Mouse (Mus musculus) testis, adult 2 months (tissue): ENCODE data around the gene Foxf1. TPM values are rescaled to one million over a fixed set of nuclear protein-coding genes. Genes with fewer than 3 reads are reported as not detected.

Source experiments
- H3K27ac ChIP-seq: fragments of 200-500 bp; 2 replicates; pipeline ENCODE4 v1.5.1; 2012; ENCODE audit warnings: low read depth, low read length; ENCODE audit not compliant: control insufficient read depth, insufficient read depth
- H3K27me3 ChIP-seq: fragments of 200-500 bp; 2 replicates; pipeline ENCODE4 v1.6.1; 2012; ENCODE audit warnings: mild to moderate bottlenecking, low read length, moderate library complexity; ENCODE audit not compliant: control insufficient read depth, insufficient read depth
- H3K36me3 ChIP-seq: fragments of 200-500 bp; 2 replicates; pipeline ENCODE4 v1.6.1; 2012; ENCODE audit warnings: mild to moderate bottlenecking, low read length; ENCODE audit not compliant: control insufficient read depth, insufficient read depth
- H3K4me1 ChIP-seq: fragments of 200-500 bp; 2 replicates; pipeline ENCODE4 v1.6.1; 2012; ENCODE audit warnings: low read length; ENCODE audit not compliant: control insufficient read depth, insufficient read depth
- H3K4me3 ChIP-seq: fragments of 200-500 bp; 2 replicates; pipeline ENCODE4 v1.5.1; 2012; ENCODE audit warnings: low read depth, mild to moderate bottlenecking, low read length, moderate library complexity, mixed read lengths; ENCODE audit not compliant: control insufficient read depth
- CTCF ChIP-seq: fragments of 200-500 bp; IDR thresholded peaks from 2 replicates; pipeline ENCODE4 v1.5.1; 2012; ENCODE audit warnings: low read depth, mild to moderate bottlenecking, inconsistent platforms, low read length, moderate library complexity; ENCODE audit not compliant: control insufficient read depth, insufficient read depth, insufficient replicate concordance
- POLR2A ChIP-seq: fragments of 200-500 bp; IDR thresholded peaks from 2 replicates; pipeline ENCODE4 v1.6.1; 2012; ENCODE audit warnings: low read depth, mild to moderate bottlenecking, inconsistent platforms, low read length, moderate library complexity; ENCODE audit not compliant: control insufficient read depth
- polyA plus RNA-seq: library from polyadenylated mRNA; depleted of rRNA; stranded (reverse); fragments of >200 nt; gene quantifications from 2 replicates; pipeline ENCODE4 v1.2.3, GENCODE M21; 2012

The Foxf1 gene
- polyA plus RNA-seq, 1 experiment: 0.98 TPM

DNA sequence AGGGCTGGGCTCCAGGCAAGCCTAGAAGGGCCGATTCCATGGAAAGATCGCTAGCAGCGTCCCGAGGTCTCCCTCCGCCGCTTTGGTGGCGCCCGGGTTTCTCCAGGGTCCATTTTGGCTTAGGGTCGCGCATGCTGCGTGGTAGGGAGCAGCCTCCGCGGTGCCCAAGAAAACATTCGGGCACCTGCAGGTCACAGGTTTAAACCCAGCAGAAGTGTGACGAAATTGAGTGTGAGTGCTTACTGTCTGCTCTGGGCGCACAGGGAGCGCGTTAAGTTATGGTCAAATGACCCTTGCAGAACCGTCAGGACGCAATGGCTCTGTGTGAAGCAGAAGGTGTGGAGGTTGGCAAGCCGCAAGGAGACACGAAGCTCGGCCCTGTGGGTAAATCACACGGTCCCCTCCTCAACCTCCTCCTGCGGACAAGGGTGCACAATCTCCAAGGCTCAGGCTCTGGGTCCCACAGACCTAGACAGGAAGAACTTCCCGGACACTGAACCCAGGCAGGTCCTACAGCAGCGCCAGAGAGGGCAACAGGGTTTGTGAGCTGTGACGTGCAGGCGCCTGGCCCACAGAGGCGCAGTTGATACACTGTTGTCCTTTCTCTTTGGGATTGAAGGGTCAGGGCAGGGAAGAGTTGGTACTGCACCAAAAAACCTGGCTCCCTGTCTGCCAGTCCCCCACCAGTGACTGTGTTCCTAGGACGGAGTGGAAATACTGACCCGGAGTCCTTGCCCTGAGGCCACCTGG, 5.6 kb downstream of the Foxf1 start:
- Histone ChIP-seq H3K27me3 (peaks cover 3% of the 10 kb centered on the region; the same call in 1 of the 2 replicates), H3K36me3 (no peaks in the 10 kb centered on the region), H3K4me3 (no peak overlapping the region), H3K4me1 (peaks cover 16% of the 10 kb centered on the region), H3K27ac (no peak overlapping the region)
- TF ChIP-seq CTCF (no peak), POLR2A (no peak)

DNA sequence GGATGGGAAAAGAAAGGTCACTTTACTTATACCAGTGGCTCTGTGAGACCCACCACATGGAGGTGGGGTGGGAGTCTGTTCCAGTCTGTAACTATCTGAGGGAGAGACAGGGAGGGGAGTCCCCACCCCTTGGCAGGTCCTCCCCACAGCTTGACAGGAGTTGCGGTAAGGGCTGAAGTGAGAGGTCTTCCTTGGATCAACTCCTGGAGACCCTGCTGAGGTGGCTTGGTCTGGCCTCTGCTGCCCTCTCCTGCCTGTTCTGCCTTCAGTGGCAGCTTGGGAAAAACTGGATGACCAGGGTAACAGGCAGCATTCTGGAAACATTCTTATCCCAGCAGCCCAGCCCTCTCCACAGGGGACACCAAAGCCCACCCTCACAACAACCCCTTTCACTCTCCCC, 6.5 kb downstream of the Foxf1 start:
- no peak overlapping the region for H3K4me3 ChIP-seq
- peaks cover 3% of the 10 kb centered on the region; the same call in 1 of the 2 replicates for H3K27me3 ChIP-seq
- no peak overlapping the region for H3K27ac ChIP-seq
- H3K4me1 ChIP-seq: peaks cover 16% of the 10 kb centered on the region
- TF ChIP-seq POLR2A (no peak), CTCF (no peak)
- H3K36me3 ChIP-seq: no peaks in the 10 kb centered on the region

DNA sequence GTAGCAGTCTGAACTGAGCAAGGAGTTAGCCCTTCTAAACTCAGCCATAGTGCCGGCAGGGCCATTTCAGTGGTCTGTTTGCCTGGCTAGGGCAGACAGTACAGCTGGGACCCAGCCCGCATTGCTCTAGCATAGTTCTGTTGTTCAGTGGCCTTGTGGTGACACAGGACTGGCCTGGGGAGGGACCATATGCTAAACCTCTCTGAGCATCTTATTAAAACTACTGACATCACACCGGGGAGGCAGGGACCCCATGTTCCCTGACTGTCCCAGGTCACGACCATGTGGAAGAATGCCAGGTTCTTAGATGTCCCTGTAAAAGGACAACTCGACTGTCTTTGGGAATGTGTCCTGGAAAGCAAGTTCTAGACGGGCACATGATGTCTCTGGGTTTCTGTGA, 8.0 kb downstream of the Foxf1 start:
- 0 out of 2 replicates have a peak overlapping the region, but pooled peaks have one; percentile 19 for H3K4me3 ChIP-seq
- H3K36me3 ChIP-seq: no peaks in the 10 kb centered on the region
- no peak overlapping the region for H3K27ac ChIP-seq
- no peak for TF ChIP-seq CTCF
- no peak for TF ChIP-seq POLR2A
- H3K27me3 ChIP-seq: peaks cover 3% of the 10 kb centered on the region; the same call in 1 of the 2 replicates
- H3K4me1 ChIP-seq: peaks cover 16% of the 10 kb centered on the region

DNA sequence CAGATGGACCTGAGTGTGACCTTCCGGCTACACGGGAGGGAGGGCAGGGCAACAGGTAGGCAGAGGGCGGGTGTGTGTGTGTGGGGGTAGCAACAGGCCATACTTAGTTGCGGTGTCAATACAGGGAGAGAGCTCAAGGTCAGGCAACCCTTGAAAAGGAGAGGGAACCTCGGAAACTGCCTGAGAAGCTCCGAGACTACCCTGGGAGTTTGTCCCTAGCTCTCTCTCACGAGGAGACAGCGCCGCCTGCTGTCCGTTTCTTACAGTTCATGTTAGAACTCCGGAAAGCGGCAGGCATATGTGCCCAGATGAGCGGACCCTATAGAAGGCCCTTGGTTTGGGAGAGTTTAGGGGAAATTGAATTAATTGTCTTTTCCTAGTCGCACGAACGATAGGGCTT, 8.4 kb downstream of the Foxf1 start:
- Histone ChIP-seq H3K4me3 (peak overlapping the region; percentile 37), H3K4me1 (peaks cover 16% of the 10 kb centered on the region), H3K27me3 (peaks cover 3% of the 10 kb centered on the region; the same call in 1 of the 2 replicates), H3K36me3 (no peaks in the 10 kb centered on the region), H3K27ac (no peak overlapping the region)
- no peak for TF ChIP-seq POLR2A
- TF ChIP-seq CTCF: peak; percentile 87; the same call in 1 of the 2 replicates

DNA sequence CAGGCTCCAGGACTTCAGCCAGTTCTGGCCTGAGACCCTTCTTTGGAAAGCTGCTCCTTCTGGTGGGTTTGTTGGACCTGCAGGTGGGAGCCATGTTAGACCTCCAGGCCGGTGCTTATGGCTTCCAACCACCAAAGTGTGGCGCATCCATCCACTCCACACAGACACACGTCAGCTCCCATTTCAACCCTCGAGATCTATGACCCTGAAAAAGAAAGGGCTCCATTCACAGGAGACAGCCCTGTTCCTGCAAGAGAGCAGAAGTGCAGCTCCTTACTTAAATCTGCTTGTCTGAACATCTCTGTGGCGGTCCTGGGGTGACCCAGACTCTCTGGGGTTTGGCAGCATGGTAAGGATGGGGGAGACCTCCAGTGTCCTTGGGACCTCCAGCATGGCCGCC, 9.3 kb downstream of the Foxf1 start:
- Histone ChIP-seq H3K27me3 (peaks cover 3% of the 10 kb centered on the region; the same call in 1 of the 2 replicates), H3K36me3 (no peaks in the 10 kb centered on the region), H3K4me3 (peak overlapping the region; percentile 30; the same call in 1 of the 2 replicates), H3K4me1 (peaks cover 16% of the 10 kb centered on the region), H3K27ac (no peak overlapping the region)
- TF ChIP-seq CTCF (no peak), POLR2A (no peak)

DNA sequence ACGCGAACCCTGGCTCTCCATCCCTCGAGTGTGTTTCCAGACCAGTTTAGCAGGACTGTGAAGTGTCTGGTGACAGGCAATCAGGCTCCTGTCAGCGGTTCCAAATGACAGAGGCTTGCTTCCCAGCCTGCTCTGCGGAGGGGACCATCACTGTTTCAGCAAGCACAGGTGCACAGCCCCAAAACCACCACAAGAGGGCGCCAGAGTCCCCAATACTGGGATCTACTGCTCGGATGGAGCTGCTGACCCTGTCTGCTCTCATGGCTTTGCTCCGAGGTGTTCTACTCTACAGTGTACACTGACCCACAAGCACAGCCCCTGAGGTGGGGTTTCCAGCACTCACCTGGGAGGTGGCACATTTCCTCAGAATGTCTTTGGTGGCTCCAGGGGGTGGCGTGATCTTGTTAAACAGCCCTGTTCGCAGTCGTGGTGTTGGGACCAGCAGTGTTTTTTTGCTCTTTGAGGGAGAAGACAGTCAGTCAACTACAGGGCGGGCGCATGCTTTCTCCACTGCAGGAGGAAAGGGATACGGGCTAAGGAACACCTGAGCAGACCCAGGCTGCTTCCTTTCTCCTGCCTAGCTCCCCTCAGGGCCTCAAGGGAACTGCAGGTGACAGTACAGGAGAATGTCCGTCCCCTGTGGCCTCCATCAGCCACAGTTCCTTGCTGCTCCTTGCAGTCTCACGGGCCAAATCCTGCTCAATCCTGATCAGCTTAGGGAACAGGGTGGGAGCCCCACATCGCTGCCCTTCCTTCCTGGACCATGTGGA, 20.0 kb downstream of the Foxf1 start:
- peaks cover 9% of the 10 kb centered on the region for H3K4me1 ChIP-seq
- H3K4me3 ChIP-seq: no peak overlapping the region
- TF ChIP-seq POLR2A: no peak
- peak; percentile 96 for TF ChIP-seq CTCF
- H3K27ac ChIP-seq: no peak overlapping the region
- no peaks in the 10 kb centered on the region for H3K27me3 ChIP-seq
- no peaks in the 10 kb centered on the region for H3K36me3 ChIP-seq
